Mouse (Mus musculus) thymus, adult 2 months (tissue): ENCODE data around the gene Lhx1.

Source experiments
- CTCF ChIP-seq: fragments of 200-500 bp; IDR thresholded peaks from 2 replicates; pipeline ENCODE4 v1.5.1; 2012; ENCODE audit warnings: mild to moderate bottlenecking, control low read depth, low read length, moderate library complexity, borderline replicate concordance; ENCODE audit not compliant: control insufficient read depth, poor library complexity, insufficient read depth; ENCODE audit errors: extremely low read depth
- POLR2A ChIP-seq: fragments of 200-500 bp; IDR thresholded peaks from 2 replicates; pipeline ENCODE4 v1.6.1; 2012; ENCODE audit warnings: mild to moderate bottlenecking, low read length, control low read depth, moderate library complexity; ENCODE audit not compliant: control insufficient read depth, poor library complexity, insufficient read depth; ENCODE audit errors: extremely low read depth

GRCm38 (mm10) chr11:84562758-84563347 lies 37.5 kb upstream of the Lhx1 start:
- TF ChIP-seq POLR2A, result no peak
- TF ChIP-seq CTCF, result 0 out of 2 replicates have a peak, but pooled peaks have one; percentile 7
